Mouse (Mus musculus) skeletal muscle tissue, adult 2 months (tissue): ENCODE data around the gene Gm10057.
"Not testable (repeated sequence)": the region's sequence is repeated elsewhere in the genome, so short reads cannot be mapped to it uniquely, and the experiment has no call there.

ENCODE experiments used
- DNase-seq: peaks from one replicate; pipeline ENCODE4 v3.0.0-alpha.2; 2012; ENCODE audit warnings: low read depth, low spot score

Gene Gm10057

DNA sequence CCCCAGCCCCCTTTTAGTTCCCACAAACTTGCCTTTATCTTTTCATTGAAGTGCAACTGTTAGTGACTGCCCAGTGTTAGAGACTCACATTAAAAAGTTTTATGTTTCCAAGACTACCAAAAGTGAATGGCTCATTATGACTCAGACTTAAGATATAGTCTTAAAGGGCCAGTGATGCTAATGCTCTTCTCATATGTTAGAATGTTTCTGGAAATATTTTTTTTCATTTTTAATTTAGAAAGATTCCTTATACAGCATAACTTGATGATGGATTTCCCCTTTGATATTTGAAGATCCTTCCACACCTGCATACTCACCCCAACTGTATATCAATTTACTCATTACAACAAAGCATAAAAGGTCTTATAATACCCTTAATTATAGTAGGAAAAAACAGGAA, at the start of gene Gm10057:
Gene Gm10057 (minus strand): TSS at position 101 of the 400 bp plus-strand sequence.
- not testable (repeated sequence) for DNase-seq

DNA sequence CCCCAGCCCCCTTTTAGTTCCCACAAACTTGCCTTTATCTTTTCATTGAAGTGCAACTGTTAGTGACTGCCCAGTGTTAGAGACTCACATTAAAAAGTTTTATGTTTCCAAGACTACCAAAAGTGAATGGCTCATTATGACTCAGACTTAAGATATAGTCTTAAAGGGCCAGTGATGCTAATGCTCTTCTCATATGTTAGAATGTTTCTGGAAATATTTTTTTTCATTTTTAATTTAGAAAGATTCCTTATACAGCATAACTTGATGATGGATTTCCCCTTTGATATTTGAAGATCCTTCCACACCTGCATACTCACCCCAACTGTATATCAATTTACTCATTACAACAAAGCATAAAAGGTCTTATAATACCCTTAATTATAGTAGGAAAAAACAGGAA, 21.1 kb downstream of the Gm10057 start, which contains the start of gene 4921511M17Rik:
Gene 4921511M17Rik (minus strand): TSS at position 101 of the 400 bp plus-strand sequence.
- DNase-seq: not testable (repeated sequence)

DNA sequence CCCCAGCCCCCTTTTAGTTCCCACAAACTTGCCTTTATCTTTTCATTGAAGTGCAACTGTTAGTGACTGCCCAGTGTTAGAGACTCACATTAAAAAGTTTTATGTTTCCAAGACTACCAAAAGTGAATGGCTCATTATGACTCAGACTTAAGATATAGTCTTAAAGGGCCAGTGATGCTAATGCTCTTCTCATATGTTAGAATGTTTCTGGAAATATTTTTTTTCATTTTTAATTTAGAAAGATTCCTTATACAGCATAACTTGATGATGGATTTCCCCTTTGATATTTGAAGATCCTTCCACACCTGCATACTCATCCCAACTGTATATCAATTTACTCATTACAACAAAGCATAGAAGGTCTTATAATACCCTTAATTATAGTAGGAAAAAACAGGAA, 42.3 kb downstream of the Gm10057 start, which contains the start of gene Samt1:
Gene Samt1 (minus strand): TSS at position 101 of the 400 bp plus-strand sequence.
- not testable (repeated sequence) for DNase-seq
